Mouse (Mus musculus): ENCODE measurements at regions not wholly inside any gene's neighbourhood (a gene's known extent, or its start where the extent isn't known, plus 50 kb on each side); places are given as distances from the start of the nearest gene placed in this dataset.

- ATAC-seq (replicated peaks; ENCODE audit: low FRiP score, low TSS enrichment, low read depth) (no peak), DNase-seq (ENCODE audit: low spot score) (no peak)
- H3K4me3 ChIP-seq (ENCODE audit: low read depth, low read length) = no peak overlapping the region
- no peak overlapping the region for H3K27ac ChIP-seq (ENCODE audit: low read depth)
- no peaks in the 10 kb centered on the region for H3K9me3 ChIP-seq (ENCODE audit: control insufficient read depth, low read length)
- H3K27me3 ChIP-seq (replicated peaks; ENCODE audit: control insufficient read depth, insufficient read depth, low read length) = no peaks in the 10 kb centered on the region
- WGBS = 89% methylated on average over 1 of the region's 1 CpGs
- peaks cover 11% of the 10 kb centered on the region; the same call in 1 of the 2 replicates for H3K4me1 ChIP-seq (replicated peaks; ENCODE audit: control insufficient read depth, insufficient read depth, low read length)
- no peaks in the 10 kb centered on the region for H3K36me3 ChIP-seq (ENCODE audit: control insufficient read depth, insufficient read depth, low read length)
- H3K9ac ChIP-seq (ENCODE audit: low read length) = no peak overlapping the region
- no peak overlapping the region for H3K4me2 ChIP-seq (ENCODE audit: low read length)
These were observed 408.8 kb upstream of the Meis1 start for GRCm38 (mm10) chr11:19427559-19427958.

- 84% methylated on average over 13 of the region's 13 CpGs for WGBS
- no peaks in the 10 kb centered on the region for H3K9me3 ChIP-seq (ENCODE audit: control insufficient read depth, low read length)
- DNase-seq (ENCODE audit: low spot score) (no peak), ATAC-seq (replicated peaks; ENCODE audit: low FRiP score, low TSS enrichment, low read depth) (no peak)
- H3K9ac ChIP-seq (ENCODE audit: low read length) = no peak overlapping the region
- H3K4me2 ChIP-seq (ENCODE audit: low read length) = no peak overlapping the region
- H3K27me3 ChIP-seq (replicated peaks; ENCODE audit: control insufficient read depth, insufficient read depth, low read length) = no peaks in the 10 kb centered on the region
- H3K4me1 ChIP-seq (replicated peaks; ENCODE audit: control insufficient read depth, insufficient read depth, low read length) = no peaks in the 10 kb centered on the region
- H3K36me3 ChIP-seq (ENCODE audit: control insufficient read depth, insufficient read depth, low read length) = no peaks in the 10 kb centered on the region
- no peak overlapping the region for H3K27ac ChIP-seq (ENCODE audit: low read depth)
- H3K4me3 ChIP-seq (ENCODE audit: low read depth, low read length) = no peak overlapping the region
These were observed 415.2 kb upstream of the Meis1 start for GRCm38 (mm10) chr11:19433680-19434619.

GRCm38 (mm10) chr11:19438385-19438784 is 419.6 kb upstream of the Meis1 start:
- H3K36me3 ChIP-seq (ENCODE audit: control insufficient read depth, insufficient read depth, low read length) = no peaks in the 10 kb centered on the region
- no peak for DNase-seq (ENCODE audit: low spot score)
- no peaks in the 10 kb centered on the region for H3K4me1 ChIP-seq (replicated peaks; ENCODE audit: control insufficient read depth, insufficient read depth, low read length)
- H3K27ac ChIP-seq (ENCODE audit: low read depth) = no peak overlapping the region
- H3K4me3 ChIP-seq (ENCODE audit: low read depth, low read length) = no peak overlapping the region
- no peaks in the 10 kb centered on the region for H3K27me3 ChIP-seq (replicated peaks; ENCODE audit: control insufficient read depth, insufficient read depth, low read length)
- H3K9ac ChIP-seq (ENCODE audit: low read length) = no peak overlapping the region
- H3K4me2 ChIP-seq (ENCODE audit: low read length) = no peak overlapping the region
- WGBS = 96% methylated on average over 5 of the region's 5 CpGs
- no peaks in the 10 kb centered on the region for H3K9me3 ChIP-seq (ENCODE audit: control insufficient read depth, low read length)
- no peak for ATAC-seq (replicated peaks; ENCODE audit: low FRiP score, low TSS enrichment, low read depth)

GRCm38 (mm10) chr11:19441936-19442335 is 423.2 kb upstream of the Meis1 start:
- ATAC-seq (replicated peaks; ENCODE audit: low FRiP score, low TSS enrichment, low read depth) (no peak), DNase-seq (ENCODE audit: low spot score) (no peak)
- Histone ChIP-seq H3K4me2 (ENCODE audit: low read length) (no peak overlapping the region), H3K4me1 (replicated peaks; ENCODE audit: control insufficient read depth, insufficient read depth, low read length) (no peaks in the 10 kb centered on the region), H3K4me3 (ENCODE audit: low read depth, low read length) (no peak overlapping the region), H3K27me3 (replicated peaks; ENCODE audit: control insufficient read depth, insufficient read depth, low read length) (no peaks in the 10 kb centered on the region), H3K9ac (ENCODE audit: low read length) (no peak overlapping the region), H3K36me3 (ENCODE audit: control insufficient read depth, insufficient read depth, low read length) (no peaks in the 10 kb centered on the region), H3K9me3 (ENCODE audit: control insufficient read depth, low read length) (no peaks in the 10 kb centered on the region), H3K27ac (ENCODE audit: low read depth) (no peak overlapping the region)
- WGBS = 81% methylated on average over 4 of the region's 4 CpGs

- 88% methylated on average over 12 of the region's 12 CpGs for WGBS
- H3K36me3 ChIP-seq (ENCODE audit: control insufficient read depth, insufficient read depth, low read length) = no peaks in the 10 kb centered on the region
These were observed 436.9 kb upstream of the Meis1 start for GRCm38 (mm10) chr11:19455391-19456290.

GRCm38 (mm10) chr11:19456577-19456976 is 437.8 kb upstream of the Meis1 start:
- Histone ChIP-seq H3K36me3 (ENCODE audit: control insufficient read depth, insufficient read depth, low read length) (no peaks in the 10 kb centered on the region), H3K4me1 (replicated peaks; ENCODE audit: control insufficient read depth, insufficient read depth, low read length) (no peaks in the 10 kb centered on the region), H3K9me3 (ENCODE audit: control insufficient read depth, low read length) (no peaks in the 10 kb centered on the region), H3K4me3 (ENCODE audit: low read depth, low read length) (no peak overlapping the region), H3K27me3 (replicated peaks; ENCODE audit: control insufficient read depth, insufficient read depth, low read length) (no peaks in the 10 kb centered on the region), H3K27ac (ENCODE audit: low read depth) (no peak overlapping the region), H3K4me2 (ENCODE audit: low read length) (no peak overlapping the region), H3K9ac (ENCODE audit: low read length) (no peak overlapping the region)
- DNase-seq (ENCODE audit: low spot score) = no peak
- no peak for ATAC-seq (replicated peaks; ENCODE audit: low FRiP score, low TSS enrichment, low read depth)
- WGBS = 81% methylated on average over 1 of the region's 1 CpGs

More at GRCm38 (mm10) chr11:19455391-19456290, 436.9 kb upstream of the Meis1 start:
- Histone ChIP-seq H3K9ac (ENCODE audit: low read length) (no peak overlapping the region), H3K4me3 (ENCODE audit: low read depth, low read length) (no peak overlapping the region), H3K27ac (ENCODE audit: low read depth) (no peak overlapping the region), H3K4me1 (replicated peaks; ENCODE audit: control insufficient read depth, insufficient read depth, low read length) (no peaks in the 10 kb centered on the region), H3K27me3 (replicated peaks; ENCODE audit: control insufficient read depth, insufficient read depth, low read length) (no peaks in the 10 kb centered on the region), H3K9me3 (ENCODE audit: control insufficient read depth, low read length) (no peaks in the 10 kb centered on the region), H3K4me2 (ENCODE audit: low read length) (no peak overlapping the region)
- ATAC-seq (replicated peaks; ENCODE audit: low FRiP score, low TSS enrichment, low read depth) (no peak), DNase-seq (ENCODE audit: low spot score) (no peak)

GRCm38 (mm10) chr11:19463730-19464358 is 445.1 kb upstream of the Meis1 start:
- WGBS = 68% methylated on average over 6 of the region's 6 CpGs
- DNase-seq (ENCODE audit: low spot score) = no peak

GRCm38 (mm10) chr11:19468373-19468772 is 449.6 kb upstream of the Meis1 start:
- 91% methylated on average over 3 of the region's 3 CpGs for WGBS
- Histone ChIP-seq H3K4me1 (replicated peaks; ENCODE audit: control insufficient read depth, insufficient read depth, low read length) (no peaks in the 10 kb centered on the region), H3K27ac (ENCODE audit: low read depth) (no peak overlapping the region), H3K4me2 (ENCODE audit: low read length) (no peak overlapping the region), H3K36me3 (ENCODE audit: control insufficient read depth, insufficient read depth, low read length) (no peaks in the 10 kb centered on the region), H3K9ac (ENCODE audit: low read length) (no peak overlapping the region), H3K27me3 (replicated peaks; ENCODE audit: control insufficient read depth, insufficient read depth, low read length) (no peaks in the 10 kb centered on the region), H3K4me3 (ENCODE audit: low read depth, low read length) (no peak overlapping the region), H3K9me3 (ENCODE audit: control insufficient read depth, low read length) (no peaks in the 10 kb centered on the region)
- DNase-seq (ENCODE audit: low spot score) (no peak), ATAC-seq (replicated peaks; ENCODE audit: low FRiP score, low TSS enrichment, low read depth) (no peak)

More at GRCm38 (mm10) chr11:19463730-19464358, 445.1 kb upstream of the Meis1 start:
- Histone ChIP-seq H3K4me1 (replicated peaks; ENCODE audit: control insufficient read depth, insufficient read depth, low read length) (no peaks in the 10 kb centered on the region), H3K36me3 (ENCODE audit: control insufficient read depth, insufficient read depth, low read length) (no peaks in the 10 kb centered on the region), H3K27ac (ENCODE audit: low read depth) (no peak overlapping the region), H3K27me3 (replicated peaks; ENCODE audit: control insufficient read depth, insufficient read depth, low read length) (no peaks in the 10 kb centered on the region), H3K4me3 (ENCODE audit: low read depth, low read length) (no peak overlapping the region), H3K4me2 (ENCODE audit: low read length) (no peak overlapping the region), H3K9ac (ENCODE audit: low read length) (no peak overlapping the region), H3K9me3 (ENCODE audit: control insufficient read depth, low read length) (no peaks in the 10 kb centered on the region)
- no peak for ATAC-seq (replicated peaks; ENCODE audit: low FRiP score, low TSS enrichment, low read depth)

Data from intestine, embryonic 14.5 days (tissue).